In the genomic region with DNA sequence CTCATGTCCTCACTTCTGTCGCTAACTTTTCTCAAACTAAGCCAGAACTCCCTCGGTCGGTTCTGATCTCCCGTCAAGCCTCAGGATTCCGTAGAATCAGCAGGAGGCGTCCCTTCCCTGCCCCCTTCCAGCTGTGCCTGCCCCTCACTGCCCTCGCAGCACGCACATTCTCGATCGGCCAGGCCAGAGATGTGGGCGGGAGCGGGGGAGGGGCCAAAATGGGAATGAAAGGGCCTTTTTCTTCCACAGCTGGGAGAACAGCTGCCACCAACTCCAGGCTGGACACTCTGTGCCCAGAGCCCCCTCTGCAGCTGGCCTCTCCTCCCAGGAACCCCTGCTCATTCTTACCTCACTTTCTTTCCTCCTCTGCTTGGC, we compare ENCODE assay signal across 8 mouse cellular contexts. TPM values are rescaled to one million over a fixed set of nuclear protein-coding genes. Genes with fewer than 3 reads are reported as not detected.
DNase-seq lines count a peak whose midpoint lies in the region; ATAC-seq and TF ChIP-seq lines count a peak whose summit lies in the region.

No protein-coding gene starts in this region.

- peak; percentile 87 for TF ChIP-seq POLR2A in kidney, adult 2 months (IDR thresholded peaks at IDR 0.05; ENCODE audit: low read depth, low read length)

- peaks cover 59% of the 10 kb centered on the region for H3K4me1 ChIP-seq in embryonic facial prominence, embryonic 13.5 days
- peaks cover 16% of the 10 kb centered on the region for H3K4me1 ChIP-seq in kidney, adult 2 months (ENCODE audit: control insufficient read depth, insufficient read depth, low read length)
- peaks cover 54% of the 10 kb centered on the region for H3K4me1 ChIP-seq in limb, embryonic 13.5 days
- peaks cover 51% of the 10 kb centered on the region for H3K4me1 ChIP-seq in midbrain, embryonic 12.5 days

- 1% methylated on average over 12 of the region's 12 CpGs for WGBS in embryonic facial prominence, embryonic 13.5 days
- WGBS in kidney, adult 2 months: under 1% methylated on average over 12 of the region's 12 CpGs
- WGBS in limb, embryonic 13.5 days: 0% methylated on average over 12 of the region's 12 CpGs
- 0% methylated on average over 12 of the region's 12 CpGs for WGBS in midbrain, embryonic 12.5 days

- TF ChIP-seq CTCF in kidney, adult 2 months (conservative IDR thresholded peaks at IDR 0.05; ENCODE audit: insufficient read depth, insufficient read length, low read depth, low read length): no peak; the same call in 1 of the 2 replicates

- H3K9me3 ChIP-seq in embryonic facial prominence, embryonic 13.5 days: no peaks in the 10 kb centered on the region
- no peaks in the 10 kb centered on the region for H3K9me3 ChIP-seq in limb, embryonic 13.5 days
- H3K9me3 ChIP-seq in midbrain, embryonic 12.5 days: no peaks in the 10 kb centered on the region

- peak; percentile 77 for DNase-seq in right cerebral cortex, adult 18-20 months
- no peak for DNase-seq in right cerebral cortex, postnatal 25 days
- DNase-seq in heart, adult 8-10 months (ENCODE audit: low spot score): peak; percentile 91
- DNase-seq in kidney, adult 2 months: peak; percentile 95
- peak; percentile 64 for DNase-seq in telencephalon, adult 2 months (ENCODE audit: low read depth, low spot score)

- peak overlapping the region; percentile 51 for H3K4me3 ChIP-seq in embryonic facial prominence, embryonic 13.5 days
- H3K4me3 ChIP-seq in kidney, adult 2 months (ENCODE audit: insufficient read depth, low read depth, low read length): peak overlapping the region; percentile 88
- H3K4me3 ChIP-seq in limb, embryonic 13.5 days: peak overlapping the region; percentile 61
- peak overlapping the region; percentile 55 for H3K4me3 ChIP-seq in midbrain, embryonic 12.5 days

- peak; percentile 76 for ATAC-seq in embryonic facial prominence, embryonic 13.5 days (ENCODE audit: insufficient number of reproducible peaks, insufficient read depth, low FRiP score, low TSS enrichment, low read depth)
- peak; percentile 85 for ATAC-seq in limb, embryonic 13.5 days (ENCODE audit: low FRiP score, low read depth)
- peak; percentile 71 for ATAC-seq in midbrain, embryonic 12.5 days (ENCODE audit: low FRiP score, low read depth)

- peak overlapping the region; percentile 100 for H3K27ac ChIP-seq in embryonic facial prominence, embryonic 13.5 days
- peak overlapping the region; percentile 99 for H3K27ac ChIP-seq in kidney, adult 2 months (ENCODE audit: insufficient read depth, low read depth, low read length)
- H3K27ac ChIP-seq in limb, embryonic 13.5 days: peak overlapping the region; percentile 100
- peak overlapping the region; percentile 97 for H3K27ac ChIP-seq in midbrain, embryonic 12.5 days (replicated peaks)

- peak overlapping the region; percentile 87 for H3K9ac ChIP-seq in embryonic facial prominence, embryonic 13.5 days
- peak overlapping the region; percentile 89 for H3K9ac ChIP-seq in limb, embryonic 13.5 days
- peak overlapping the region; percentile 85 for H3K9ac ChIP-seq in midbrain, embryonic 12.5 days (replicated peaks)

- H3K27me3 ChIP-seq in embryonic facial prominence, embryonic 13.5 days: no peaks in the 10 kb centered on the region
- H3K27me3 ChIP-seq in kidney, adult 2 months (replicated peaks; ENCODE audit: control insufficient read depth, insufficient read depth, low read length): no peaks in the 10 kb centered on the region
- no peaks in the 10 kb centered on the region for H3K27me3 ChIP-seq in limb, embryonic 13.5 days
- peaks cover 45% of the 10 kb centered on the region for H3K27me3 ChIP-seq in midbrain, embryonic 12.5 days

- H3K36me3 ChIP-seq in embryonic facial prominence, embryonic 13.5 days: no peaks in the 10 kb centered on the region
- no peaks in the 10 kb centered on the region for H3K36me3 ChIP-seq in kidney, adult 2 months (ENCODE audit: control insufficient read depth, insufficient read depth, low read length)
- peaks cover 9% of the 10 kb centered on the region; the same call in 1 of the 2 replicates for H3K36me3 ChIP-seq in limb, embryonic 13.5 days
- H3K36me3 ChIP-seq in midbrain, embryonic 12.5 days: no peaks in the 10 kb centered on the region

- peak overlapping the region; percentile 79 for H3K4me2 ChIP-seq in embryonic facial prominence, embryonic 13.5 days
- peak overlapping the region; percentile 94 for H3K4me2 ChIP-seq in limb, embryonic 13.5 days (replicated peaks)
- peak overlapping the region; percentile 78 for H3K4me2 ChIP-seq in midbrain, embryonic 12.5 days (replicated peaks)

RNA-seq across cellular contexts. Expression of gene Rtkn, which starts 2.3 kb away (rescaled TPM):
- polyA plus RNA-seq in embryonic facial prominence, embryonic 13.5 days (2015; fragmentation: Nextera tagmentation; extraction: Ambion mirVana): 46.7 and 51.8 TPM in 2 replicates
- total RNA-seq in heart, adult 8-10 months (2022): 1 to 10 TPM; 4.8 to 5.4 (median 5.3) TPM
- 73.6 and 96.1 TPM in 2 replicates for polyA plus RNA-seq in kidney, adult 2 months (2012; rRNA removed)
- polyA plus RNA-seq in limb, embryonic 13.5 days (2015; fragmentation: Nextera tagmentation; extraction: Ambion mirVana): 64.7 and 74.1 TPM in 2 replicates
- polyA plus RNA-seq in midbrain, embryonic 12.5 days (2016; fragmentation: Nextera tagmentation; extraction: Ambion mirVana): 31.9 and 39.5 TPM in 2 replicates

RNA-seq across cellular contexts. Expression of gene Ino80b, which starts 12.3 kb away (rescaled TPM):
- 13.2 and 13.9 TPM in 2 replicates for polyA plus RNA-seq in embryonic facial prominence, embryonic 13.5 days (2015; fragmentation: Nextera tagmentation; extraction: Ambion mirVana)
- 10 to 100 TPM; 11.3 to 19.5 (median 15.3) TPM for total RNA-seq in heart, adult 8-10 months (2022)
- 19.0 and 29.8 TPM in 2 replicates for polyA plus RNA-seq in kidney, adult 2 months (2012; rRNA removed)
- 12.4 and 12.8 TPM in 2 replicates for polyA plus RNA-seq in limb, embryonic 13.5 days (2015; fragmentation: Nextera tagmentation; extraction: Ambion mirVana)
- polyA plus RNA-seq in midbrain, embryonic 12.5 days (2016; fragmentation: Nextera tagmentation; extraction: Ambion mirVana): 18.4 and 19.4 TPM in 2 replicates

RNA-seq across cellular contexts. Expression of gene Wbp1, which starts 16.2 kb away (rescaled TPM):
- 144 and 172 TPM in 2 replicates for polyA plus RNA-seq in embryonic facial prominence, embryonic 13.5 days (2015; fragmentation: Nextera tagmentation; extraction: Ambion mirVana)
- 10 to 100 TPM; 75.5 to 91.1 (median 82.0) TPM for total RNA-seq in heart, adult 8-10 months (2022)
- 203 and 259 TPM in 2 replicates for polyA plus RNA-seq in kidney, adult 2 months (2012; rRNA removed)
- polyA plus RNA-seq in limb, embryonic 13.5 days (2015; fragmentation: Nextera tagmentation; extraction: Ambion mirVana): 161 and 169 TPM in 2 replicates
- 210 and 223 TPM in 2 replicates for polyA plus RNA-seq in midbrain, embryonic 12.5 days (2016; fragmentation: Nextera tagmentation; extraction: Ambion mirVana)

RNA-seq across cellular contexts. Expression of gene Wdr54, which starts 18.6 kb away (rescaled TPM):
- polyA plus RNA-seq in embryonic facial prominence, embryonic 13.5 days (2015; fragmentation: Nextera tagmentation; extraction: Ambion mirVana): 7.1 and 7.9 TPM in 2 replicates
- 1 to 10 TPM; 2.1 to 2.6 (median 2.4) TPM for total RNA-seq in heart, adult 8-10 months (2022)
- polyA plus RNA-seq in kidney, adult 2 months (2012; rRNA removed): 4.4 and 4.7 TPM in 2 replicates
- 6.9 and 7.4 TPM in 2 replicates for polyA plus RNA-seq in limb, embryonic 13.5 days (2015; fragmentation: Nextera tagmentation; extraction: Ambion mirVana)
- polyA plus RNA-seq in midbrain, embryonic 12.5 days (2016; fragmentation: Nextera tagmentation; extraction: Ambion mirVana): 11.2 and 13.3 TPM in 2 replicates

RNA-seq across cellular contexts. Expression of gene 1700003E16Rik, which starts 18.6 kb away (rescaled TPM):
- polyA plus RNA-seq in embryonic facial prominence, embryonic 13.5 days (2015; fragmentation: Nextera tagmentation; extraction: Ambion mirVana): 2.0 and 2.8 TPM in 2 replicates
- total RNA-seq in heart, adult 8-10 months (2022): under 1 TPM; 0.16 to 0.41 (median 0.18) TPM
- 1.4 and 1.6 TPM in 2 replicates for polyA plus RNA-seq in kidney, adult 2 months (2012; rRNA removed)
- 3.7 and 3.8 TPM in 2 replicates for polyA plus RNA-seq in limb, embryonic 13.5 days (2015; fragmentation: Nextera tagmentation; extraction: Ambion mirVana)
- 2.6 and 2.7 TPM in 2 replicates for polyA plus RNA-seq in midbrain, embryonic 12.5 days (2016; fragmentation: Nextera tagmentation; extraction: Ambion mirVana)
